Mouse (Mus musculus): ENCODE results near the gene Ube2v1.

GRCm38 (mm10) chr2:167651622-167652021, 19.7 kb upstream of the Ube2v1 start:
- TF ChIP-seq POLR2A (IDR thresholded peaks at IDR 0.05; ENCODE audit: borderline replicate concordance, extremely low read depth, low read depth, low read length) = no peak
- TF ChIP-seq CTCF (IDR thresholded peaks at IDR 0.05; ENCODE audit: insufficient read depth, low read length) = no peak

Measured in lung, adult 2 months (tissue).